Mouse (Mus musculus) spleen, adult 18-20 months (tissue): ENCODE measurements around the gene Lef1.

Experiments used
- DNase-seq, 2 experiments: peaks; one replicate each; pipeline ENCODE4 v3.0.0; 2022; ENCODE audit warnings: mixed read lengths in 2 of 2

Lef1 gene

DNA sequence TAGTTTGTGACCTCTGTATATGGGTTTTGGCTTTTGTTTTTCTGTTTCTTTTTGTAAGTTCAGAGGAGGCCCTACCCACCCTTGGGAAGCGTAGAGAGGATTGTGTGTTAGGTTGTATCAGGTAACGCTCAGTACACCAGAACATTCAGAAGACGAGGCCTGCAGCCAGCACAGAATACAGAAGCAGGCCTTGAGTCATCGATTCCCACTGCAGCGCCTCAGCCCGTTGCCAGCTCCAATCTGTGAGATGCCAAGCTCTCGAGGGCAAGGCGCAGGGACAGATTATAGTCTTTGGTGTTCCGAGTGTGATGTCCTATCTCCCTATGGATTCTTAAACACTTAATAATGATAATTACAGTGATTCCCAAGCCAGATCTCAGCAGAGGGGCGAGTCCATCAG is 85.8 kb downstream of the Lef1 start:
- no peak for DNase-seq

DNA sequence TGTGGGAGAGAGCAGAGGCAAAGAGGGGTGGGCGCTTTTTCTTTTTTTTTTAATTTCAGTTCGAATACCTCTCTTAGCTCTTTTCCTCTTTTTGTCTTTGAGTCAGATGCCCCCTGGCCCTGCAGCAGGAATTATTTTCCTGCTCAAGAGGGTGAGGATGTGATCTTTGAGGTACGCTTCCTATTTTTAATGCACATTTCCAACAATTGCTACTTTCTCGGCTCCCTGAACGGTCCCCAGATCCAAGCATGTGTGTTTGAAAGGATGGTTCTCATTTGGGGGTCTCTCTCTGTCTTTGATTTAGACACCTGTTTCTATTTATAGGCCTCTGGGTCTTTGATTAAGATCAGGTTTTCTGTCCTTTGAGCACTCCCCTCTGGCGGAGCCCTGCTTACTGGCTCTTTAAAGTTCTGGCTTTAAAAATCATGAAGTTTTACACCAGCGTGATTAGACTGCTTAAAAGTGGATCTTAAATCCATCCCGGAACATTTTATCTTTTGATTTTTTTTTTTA is 86.3 kb downstream of the Lef1 start:
- DNase-seq, result peak in 1 of 2 experiments; percentile 0

DNA sequence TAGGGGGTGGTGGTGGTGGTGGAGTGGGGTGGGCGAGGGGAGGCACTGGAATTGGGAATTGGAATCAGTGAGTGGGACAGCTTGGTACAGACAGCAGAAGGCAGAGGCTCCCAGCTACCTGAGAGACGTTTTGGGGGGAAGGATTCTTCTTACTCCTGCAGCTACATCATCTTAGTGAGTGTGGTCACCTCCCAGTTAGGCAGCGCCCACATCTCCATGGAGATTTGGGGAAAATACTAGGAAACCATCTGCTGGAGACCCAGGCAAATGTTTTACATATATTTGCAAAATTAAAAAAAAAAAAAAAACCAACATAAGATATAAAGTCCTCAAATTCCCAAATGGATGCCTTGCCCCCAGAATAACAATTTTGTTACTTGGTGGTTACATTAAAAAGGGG is 88.7 kb downstream of the Lef1 start:
- DNase-seq, result no peak

DNA sequence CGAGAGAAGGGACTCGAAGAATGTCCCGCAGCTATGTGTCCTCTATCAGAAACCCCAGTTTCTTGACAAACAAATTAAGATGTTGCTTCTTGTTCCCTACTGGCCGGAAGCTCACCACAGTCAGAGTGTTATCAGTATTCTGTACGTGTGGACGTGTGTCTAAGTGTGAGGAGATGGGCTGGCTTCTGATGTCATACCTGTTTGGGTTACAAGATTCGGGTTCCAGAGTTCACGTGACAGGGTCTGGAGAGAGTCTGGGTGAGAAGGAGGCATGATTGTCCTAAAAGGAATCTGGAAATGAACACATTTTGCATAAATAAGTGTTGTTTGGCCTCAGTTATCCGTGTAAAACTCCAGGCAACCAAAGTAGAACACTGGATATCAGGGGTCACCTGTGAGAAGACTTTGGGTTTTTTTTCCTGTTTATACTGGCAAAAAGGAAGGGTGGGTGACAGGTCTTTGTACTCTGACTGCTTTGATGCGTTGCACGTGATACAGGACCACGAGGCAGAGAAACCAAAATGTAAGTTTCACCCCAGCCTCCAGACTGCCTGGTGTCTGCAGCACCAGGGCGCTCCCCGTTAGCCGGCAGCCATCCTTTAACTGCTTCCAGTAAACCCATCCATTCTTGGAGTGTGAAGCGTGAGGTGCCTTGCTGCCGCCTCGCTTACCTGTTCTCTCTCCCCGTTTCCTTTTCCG is 89.5 kb downstream of the Lef1 start:
- DNase-seq, result no peak

DNA sequence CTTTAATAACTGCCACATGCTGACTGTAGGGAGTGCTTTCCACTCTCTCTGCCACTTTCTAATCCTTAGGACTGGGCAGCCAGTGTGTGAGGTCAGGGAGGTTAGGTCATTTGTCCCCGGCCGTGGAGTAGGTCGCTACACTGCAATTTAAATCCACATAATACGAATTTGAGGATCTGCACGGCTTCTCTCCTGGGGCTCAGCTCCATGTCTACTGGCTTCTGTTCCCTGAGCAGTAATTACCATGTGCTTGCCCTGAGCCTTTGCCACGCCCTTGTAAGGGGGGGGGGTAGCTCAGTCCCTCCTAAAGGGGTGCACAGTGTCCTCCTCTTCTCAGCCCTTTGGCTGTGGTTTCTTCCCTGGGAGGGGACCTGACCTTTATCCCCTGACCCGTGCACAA is 92.0 kb downstream of the Lef1 start:
- DNase-seq, result no peak

DNA sequence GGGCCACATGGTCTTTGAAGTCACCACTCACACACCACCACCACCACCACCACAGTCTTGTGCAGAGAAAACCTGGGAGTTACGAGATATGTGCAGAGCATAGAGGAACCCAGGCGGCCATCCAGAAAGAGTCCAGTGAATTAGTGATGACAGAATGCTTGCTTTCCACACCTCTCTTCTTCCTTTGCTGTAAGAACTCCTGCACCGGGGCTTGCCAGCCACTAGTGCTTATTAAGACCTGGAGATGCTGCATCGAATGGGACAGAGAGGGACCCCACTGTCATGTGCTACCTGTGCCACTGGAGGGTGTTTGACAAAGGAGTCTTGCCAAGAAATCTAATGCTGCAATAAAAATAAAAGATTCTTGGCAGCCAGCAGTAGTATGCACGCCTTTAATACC is 97.6 kb downstream of the Lef1 start:
- DNase-seq, result no peak

DNA sequence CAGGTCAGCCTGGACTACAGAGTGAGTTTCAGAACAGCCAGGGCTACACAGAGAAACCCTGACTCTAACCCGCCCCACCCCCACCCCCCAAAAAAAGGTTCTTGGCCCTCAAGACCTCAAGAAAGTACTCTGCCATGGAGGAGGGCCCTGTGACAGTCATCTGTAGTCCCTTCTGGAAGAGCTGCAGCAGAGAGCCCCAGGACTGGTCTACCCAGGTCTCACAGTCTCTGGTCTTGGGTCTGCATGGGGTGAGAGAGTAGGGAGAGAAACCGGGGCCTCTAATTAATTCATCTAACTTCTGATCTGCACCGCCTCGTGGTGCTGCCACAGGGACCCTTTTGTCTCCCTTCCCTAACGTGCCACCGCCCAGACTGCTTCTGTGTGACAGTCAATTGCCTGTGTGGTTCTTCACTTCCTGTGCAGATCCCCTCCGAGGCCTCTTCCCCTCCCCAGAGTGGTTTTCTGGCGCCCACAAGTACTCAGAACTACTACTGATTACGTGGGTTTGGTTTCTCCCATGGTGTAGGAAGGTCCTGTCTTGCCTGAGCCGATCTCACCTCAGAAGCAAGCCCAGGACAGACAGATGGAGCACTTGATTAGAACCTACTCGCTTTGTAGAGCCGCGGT is 98.1 kb downstream of the Lef1 start:
- peak; percentile 43 to 49 for DNase-seq

DNA sequence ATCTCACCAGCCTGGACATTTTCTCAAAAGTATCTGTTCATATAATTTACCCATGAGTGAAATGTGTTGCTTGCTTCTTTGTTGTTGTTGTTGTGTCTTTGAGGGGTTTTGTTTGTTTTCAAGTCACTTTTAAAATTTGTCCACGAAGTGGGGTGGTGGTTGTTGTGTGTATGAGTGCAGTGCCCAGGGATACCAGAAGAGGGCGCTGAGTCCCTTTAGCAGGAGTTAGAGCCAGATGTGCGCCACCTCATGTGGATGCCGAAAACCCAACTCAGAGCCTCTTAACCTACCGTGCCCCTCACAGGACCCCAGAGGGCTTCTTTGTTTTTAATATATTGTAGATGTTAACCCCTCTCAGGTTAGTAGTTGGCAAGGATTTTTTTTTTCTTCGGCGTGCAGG is 101.9 kb downstream of the Lef1 start:
- no peak for DNase-seq

DNA sequence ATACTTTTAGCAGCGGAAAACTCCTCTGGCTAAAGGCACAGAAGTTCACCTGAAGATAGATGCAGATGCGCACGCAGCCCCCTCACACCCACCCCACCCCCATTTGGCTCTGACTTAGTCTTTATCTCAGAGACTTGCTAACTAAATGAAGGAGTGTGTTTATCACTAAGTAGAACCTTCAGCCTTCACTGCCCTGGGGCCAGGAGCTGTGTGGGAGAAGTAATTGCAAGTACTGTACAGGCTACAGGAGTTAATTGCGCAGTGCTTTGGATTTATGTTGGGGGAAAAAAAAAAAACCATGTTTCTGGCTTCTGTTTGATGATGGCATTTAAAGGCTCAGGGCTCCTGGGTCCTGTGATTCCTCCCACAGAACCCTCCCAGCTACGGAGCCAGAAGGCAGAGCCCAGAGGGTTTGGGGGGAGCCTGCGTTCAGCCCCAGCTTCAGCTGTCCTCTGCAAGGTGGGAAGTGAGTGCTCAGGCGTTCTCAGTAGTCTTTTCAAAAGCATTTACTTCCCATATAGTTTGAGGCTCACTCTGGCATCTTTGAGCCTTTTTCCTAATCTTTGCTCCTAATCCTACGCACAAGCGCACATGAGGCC is 103.9 kb downstream of the Lef1 start:
- no peak for DNase-seq

DNA sequence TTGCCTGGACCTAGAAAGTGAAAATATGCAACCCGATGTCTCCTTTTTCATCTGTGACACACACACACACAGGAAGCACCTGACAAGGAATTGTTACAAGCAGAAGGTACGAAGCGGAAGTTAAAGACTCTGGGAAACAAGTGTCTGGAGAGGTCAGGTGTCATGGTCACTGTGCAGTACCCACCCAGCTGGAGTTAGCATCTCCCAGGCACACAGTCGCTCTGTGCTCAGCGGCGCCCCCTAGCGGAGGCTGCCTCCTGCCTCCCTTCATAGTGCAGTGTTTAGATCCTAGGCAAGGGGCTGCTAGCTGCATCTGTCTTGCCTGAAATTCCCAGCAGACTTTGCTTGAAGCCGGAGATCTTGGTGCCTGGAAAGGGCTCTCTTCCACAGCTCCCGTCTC is 104.6 kb downstream of the Lef1 start:
- peak; percentile 32 to 67 for DNase-seq

DNA sequence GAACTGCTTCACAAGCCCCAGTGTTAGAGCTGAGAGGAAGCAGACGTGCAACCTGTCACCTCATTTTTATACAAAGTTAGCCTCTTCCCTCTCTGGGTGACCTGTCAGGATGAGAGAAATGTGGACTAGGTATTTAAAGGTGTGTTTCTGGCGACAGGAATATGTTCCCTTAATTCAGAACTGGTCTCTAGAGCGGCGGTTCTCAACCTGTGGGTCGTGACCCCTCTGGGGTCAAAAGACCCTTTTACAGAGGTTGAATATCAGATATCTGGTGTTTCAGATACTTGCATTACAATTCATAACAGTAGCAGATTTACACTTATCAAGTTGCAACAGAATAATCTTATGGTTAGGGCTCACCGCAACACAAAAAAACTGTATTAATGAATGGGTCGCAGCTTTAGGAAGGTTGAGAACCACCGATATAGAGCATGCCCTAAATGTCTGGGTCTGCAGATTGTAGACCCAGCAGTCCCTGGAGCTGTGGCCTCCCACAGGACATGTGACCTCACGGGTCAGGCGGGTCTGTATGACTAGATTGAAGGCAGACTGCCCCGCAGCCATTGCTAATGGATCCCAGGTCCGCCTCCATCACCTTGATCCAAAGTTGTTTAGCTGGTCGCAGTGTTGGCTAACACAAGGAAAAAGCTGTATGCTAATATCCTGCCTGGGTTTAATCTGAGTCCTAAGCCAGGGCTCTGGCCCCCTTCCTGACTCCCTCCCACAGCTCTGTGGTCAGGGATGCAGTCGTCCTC is 108.5 kb downstream of the Lef1 start:
- DNase-seq, result no peak

DNA sequence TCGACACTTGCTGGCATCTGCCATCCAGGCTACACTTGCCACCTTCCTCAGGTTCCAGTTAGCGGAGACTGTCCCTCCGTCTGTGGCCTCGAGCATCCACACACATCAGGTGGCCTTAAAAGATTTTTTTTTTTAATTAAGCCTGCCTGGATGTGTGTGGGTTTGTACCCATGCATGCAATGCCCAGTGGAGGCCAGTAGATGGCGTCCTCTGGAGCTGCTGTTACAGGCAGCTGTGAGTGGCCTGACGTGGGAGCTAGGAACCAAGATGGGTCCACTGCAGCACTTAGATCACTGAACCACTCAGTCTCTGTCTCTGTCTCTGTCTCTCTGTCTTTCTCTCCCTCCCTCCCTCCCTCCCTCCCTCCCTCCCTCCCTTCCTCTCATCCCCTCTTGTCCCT is 117.8 kb downstream of the Lef1 start:
- no peak for DNase-seq

DNA sequence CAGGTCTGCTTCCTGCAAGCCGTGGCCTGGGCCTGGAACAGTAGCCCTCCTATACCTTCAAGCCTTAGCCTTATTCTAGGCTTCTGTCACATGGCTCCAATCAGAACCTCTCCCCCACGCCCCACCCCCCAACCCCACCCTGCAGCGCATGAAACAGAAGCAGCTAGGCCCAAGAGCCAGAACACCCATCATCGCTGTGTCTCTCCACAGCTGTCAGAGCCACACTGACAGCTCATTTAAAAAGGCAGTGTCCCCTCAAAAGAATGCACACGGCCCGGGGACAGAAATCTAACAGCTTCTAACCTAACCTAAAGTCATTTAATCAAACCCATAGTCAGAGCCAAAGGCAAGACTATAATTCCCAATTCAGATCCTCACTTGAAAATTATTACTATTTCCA is 126.8 kb downstream of the Lef1 start:
- DNase-seq, result no peak

DNA sequence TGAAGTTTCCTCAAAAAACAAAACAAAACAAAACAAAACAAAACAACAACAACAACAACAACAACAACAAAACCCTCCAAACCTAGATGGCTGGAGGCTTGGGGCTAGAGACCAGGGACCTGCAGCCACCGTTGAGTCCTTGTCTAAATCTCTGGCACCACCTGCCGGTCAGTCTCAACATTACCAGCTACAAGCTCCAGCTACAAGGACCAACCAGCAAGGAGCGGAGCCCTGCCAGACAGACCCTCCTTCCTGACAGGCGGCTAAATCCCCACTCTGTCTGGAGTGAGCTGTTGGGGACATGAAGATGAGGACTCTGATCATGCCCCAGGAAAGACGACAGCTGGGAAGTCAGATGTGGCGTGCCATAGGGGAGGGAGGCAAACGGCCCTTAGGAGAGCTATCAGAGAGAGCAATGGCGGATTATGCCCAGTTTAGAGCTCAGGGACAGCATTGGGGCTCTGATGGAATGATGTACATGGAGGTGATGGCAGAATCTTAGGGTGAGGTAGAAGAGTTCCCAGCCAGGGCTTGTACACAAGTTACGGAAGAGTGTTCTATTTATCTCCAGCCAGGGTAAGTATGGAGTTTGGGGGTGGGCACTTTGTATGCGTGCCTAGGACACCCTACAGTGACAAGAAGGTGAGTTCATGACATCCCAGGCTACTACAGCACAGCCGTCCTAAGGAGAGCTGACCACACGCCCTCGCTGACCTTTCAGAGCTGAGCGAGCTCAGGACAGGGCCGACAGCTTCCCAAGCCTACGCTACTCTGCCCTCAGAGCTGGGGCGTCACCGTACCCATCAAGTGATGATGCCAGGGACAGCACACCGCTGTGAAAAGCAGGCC is 127.7 kb downstream of the Lef1 start:
- peak; percentile 42 to 75 for DNase-seq

DNA sequence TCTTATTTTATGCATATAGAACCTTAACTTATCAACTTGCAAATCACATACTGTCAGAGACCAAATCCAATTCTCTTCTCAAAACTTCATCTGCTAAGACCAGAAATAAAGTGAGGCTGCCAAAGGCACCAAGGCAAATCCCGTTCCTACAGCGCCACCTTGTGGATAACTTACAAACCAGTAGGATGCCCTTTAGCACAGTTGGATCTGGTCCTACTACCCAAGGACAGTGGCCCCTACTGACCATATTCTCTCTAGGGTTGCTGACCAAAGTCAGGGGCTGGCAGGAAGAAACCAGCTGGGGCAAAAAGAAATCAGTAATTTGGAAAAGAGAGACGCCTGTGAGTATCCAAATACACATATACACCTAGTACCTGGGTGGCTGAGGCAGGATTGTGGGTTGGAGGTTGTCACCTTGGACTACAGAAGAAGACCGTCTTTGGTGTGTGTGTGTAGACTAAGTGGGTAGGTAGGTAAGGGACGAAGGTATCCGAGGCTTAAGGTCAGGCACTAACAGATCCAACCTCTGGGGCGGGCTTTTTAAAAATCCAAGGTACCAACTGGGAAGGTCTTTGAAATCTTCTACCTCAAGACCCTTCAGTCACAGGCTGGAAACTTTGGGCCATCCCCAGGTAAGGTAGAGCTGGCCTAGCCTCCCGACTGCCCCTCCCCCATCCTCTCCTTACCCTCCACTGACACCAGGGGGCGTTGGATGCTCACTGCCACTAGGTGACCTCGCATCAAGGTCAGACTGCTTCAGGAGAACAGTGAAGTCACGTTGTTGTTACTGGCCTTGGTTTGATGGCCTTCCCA is 135.7 kb downstream of the Lef1 start:
- peak in 1 of 2 experiments; percentile 35 for DNase-seq

DNA sequence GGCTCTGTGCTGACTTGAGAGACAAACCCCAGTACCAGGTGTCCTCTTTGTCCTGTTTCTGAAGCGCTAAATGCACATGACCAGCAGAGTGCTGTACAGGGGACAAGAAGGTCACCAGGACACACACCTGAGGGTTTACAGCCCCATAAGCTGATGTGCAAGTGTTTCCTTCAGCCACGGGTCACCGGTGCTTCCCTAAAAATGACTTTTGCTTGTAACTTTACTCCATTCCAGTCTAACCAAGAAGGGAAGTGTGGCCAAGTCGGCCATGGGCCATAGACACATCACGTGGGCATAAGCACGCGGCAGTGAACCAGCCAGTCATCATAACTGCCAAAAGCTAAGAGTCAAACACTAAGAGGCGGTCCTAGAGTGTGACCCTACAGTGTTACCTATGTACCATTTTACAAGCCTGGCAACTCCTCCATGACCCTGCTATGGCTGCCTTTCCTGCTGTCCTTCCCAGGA is 136.3 kb downstream of the Lef1 start:
- no peak for DNase-seq

DNA sequence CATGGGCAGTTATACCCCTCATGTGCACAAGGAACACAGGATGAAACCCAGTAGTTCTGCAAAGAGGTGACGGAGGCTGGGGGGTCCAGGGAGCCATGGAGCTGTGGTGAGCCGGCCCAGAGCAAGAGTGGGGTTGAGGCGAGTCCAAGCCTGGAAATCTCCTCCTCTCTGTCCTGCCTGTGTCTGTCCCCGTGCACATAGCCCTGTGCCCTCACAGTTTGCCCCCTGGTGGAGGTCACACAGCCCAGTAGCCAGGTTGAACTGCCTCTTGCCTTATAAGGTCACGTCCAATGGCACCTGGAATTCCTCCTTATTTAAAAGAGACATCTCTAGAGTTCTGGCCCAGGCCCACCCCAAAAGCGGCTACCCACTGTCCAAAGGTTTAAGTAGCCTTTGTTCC is 137.2 kb downstream of the Lef1 start:
- no peak for DNase-seq

DNA sequence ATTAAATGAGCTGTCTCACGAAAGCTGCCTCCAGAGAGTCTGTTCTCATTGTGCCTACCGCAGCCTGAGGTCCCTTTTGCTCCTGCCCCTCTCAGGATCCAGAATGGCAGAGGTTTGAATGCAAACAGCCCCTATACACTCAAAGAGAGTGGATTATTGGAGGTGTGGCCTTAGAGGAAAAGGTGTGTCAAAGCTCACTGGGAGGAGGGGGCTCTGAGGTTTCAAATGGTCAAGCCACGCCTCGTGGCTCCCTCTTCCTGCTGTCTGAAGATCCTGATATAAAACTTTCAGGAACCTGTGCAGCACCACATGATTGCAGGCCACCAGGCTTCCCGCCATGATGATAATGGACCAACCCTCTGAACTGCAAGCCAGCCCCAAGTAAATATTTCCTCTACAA is 137.6 kb downstream of the Lef1 start:
- no peak for DNase-seq

DNA sequence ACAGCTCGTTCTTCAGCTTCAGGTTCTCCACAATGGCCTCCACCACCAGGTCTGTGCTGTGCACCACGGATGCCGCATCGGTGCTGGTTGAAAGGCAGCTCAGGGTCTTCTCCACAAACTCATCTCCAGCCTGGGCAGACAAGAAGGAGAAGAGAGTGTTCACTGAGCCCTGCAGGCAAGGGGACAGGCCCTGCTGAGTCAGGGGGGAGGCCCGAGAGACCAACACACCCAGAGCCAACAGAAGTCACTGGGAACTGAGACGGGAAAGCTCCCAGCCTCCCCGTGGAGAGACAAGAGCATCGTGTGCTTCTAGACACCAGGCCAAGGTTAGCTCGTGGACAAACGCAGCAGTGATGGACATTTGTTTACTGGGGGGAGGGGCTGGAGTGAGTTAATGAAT is 138.2 kb downstream of the Lef1 start:
- DNase-seq, result no peak

DNA sequence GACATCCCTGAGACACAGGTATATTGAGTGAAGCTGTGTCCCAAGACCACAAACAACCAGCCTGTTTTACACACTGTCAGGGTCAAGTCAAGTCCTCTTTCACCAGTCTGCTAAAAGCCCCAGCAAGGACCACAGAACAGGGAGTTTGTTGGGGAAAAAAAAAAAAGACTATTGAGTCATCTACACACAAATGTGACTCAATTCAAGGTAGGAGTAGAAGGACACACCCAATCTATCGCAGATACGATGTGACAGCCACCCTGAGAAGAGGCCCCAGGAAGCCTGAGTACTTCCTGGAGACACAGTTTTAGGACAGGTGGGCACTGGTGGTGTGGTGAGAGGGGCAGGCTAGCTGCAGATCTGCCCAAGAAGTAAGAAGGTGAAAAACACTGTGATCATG is 140.0 kb downstream of the Lef1 start:
- no peak for DNase-seq

DNA sequence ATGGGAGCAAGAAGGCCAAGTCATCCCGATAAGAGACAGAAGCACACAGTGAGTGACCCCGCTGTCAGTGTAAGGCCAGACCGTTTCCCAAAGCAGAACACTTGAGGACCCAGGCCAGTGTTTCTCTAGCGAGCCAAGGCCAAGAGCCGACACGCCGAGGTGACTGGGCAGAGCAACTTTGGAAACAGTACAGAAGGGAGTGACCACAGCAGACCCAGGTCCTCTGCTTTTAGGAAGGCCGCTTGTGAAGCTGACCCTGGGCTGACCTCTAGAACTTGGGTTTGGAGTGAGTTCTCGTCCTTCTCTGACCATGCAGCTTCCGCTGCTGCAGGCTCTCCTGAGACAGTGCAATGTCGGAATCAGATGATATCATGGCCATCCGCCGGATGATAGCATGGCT is 140.7 kb downstream of the Lef1 start:
- no peak for DNase-seq

DNA sequence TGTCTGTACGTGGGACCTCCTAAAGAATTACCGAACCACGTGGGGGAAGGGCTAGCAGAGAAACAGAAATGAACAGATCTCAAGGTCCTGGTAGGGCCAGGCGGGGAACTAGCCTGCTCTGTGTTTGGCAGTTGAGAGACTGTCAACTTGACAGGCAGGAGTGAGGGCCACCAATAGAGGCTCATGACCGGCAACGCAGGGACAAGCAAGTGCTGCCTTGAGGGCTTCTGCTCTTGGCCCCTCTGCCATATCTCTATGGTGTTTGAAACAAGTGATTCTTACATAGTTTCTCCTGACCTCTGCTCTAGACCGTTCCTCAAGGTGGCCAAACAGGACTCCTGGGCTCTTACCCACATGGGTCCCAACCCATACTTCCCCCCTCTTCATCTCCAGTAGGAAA is 141.3 kb downstream of the Lef1 start:
- no peak for DNase-seq
